Mouse (Mus musculus) left cerebral cortex, adult 8-10 months (tissue): Measurements from ENCODE around the gene Adm2. TPM values are rescaled to one million over a fixed set of nuclear protein-coding genes. Genes with fewer than 3 reads are reported as not detected.

Experiments
- DNase-seq, 2 experiments: peaks; one replicate each; pipeline ENCODE4 v3.0.0; 2022; ENCODE audit warnings: low spot score in 2 of 2
- total RNA-seq, 4 experiments: library from RNA; stranded (reverse); gene quantifications; 2 replicates each; pipeline ENCODE4 v1.2.4; 2022

The Adm2 gene
- total RNA-seq = not detected

- DNase-seq = no peak
Observed at GRCm38 (mm10) chr15:89322670-89323522, at the start of gene Adm2. Gene Adm2, plus strand, starts transcription at chr15:89322720.

GRCm38 (mm10) chr15:89275497-89275896, 47.0 kb upstream of the Adm2 start:
- no peak for DNase-seq

- no peak for DNase-seq
Observed at GRCm38 (mm10) chr15:89277366-89277765, 45.2 kb upstream of the Adm2 start.

- no peak for DNase-seq
Observed at GRCm38 (mm10) chr15:89282546-89282945, 40.0 kb upstream of the Adm2 start.

- no peak for DNase-seq
Observed at GRCm38 (mm10) chr15:89284094-89284493, 38.4 kb upstream of the Adm2 start.

- DNase-seq = no peak
Observed at GRCm38 (mm10) chr15:89285004-89285403, 37.5 kb upstream of the Adm2 start.

GRCm38 (mm10) chr15:89285478-89285877, 37.0 kb upstream of the Adm2 start:
- DNase-seq = no peak

- DNase-seq = no peak
Observed at GRCm38 (mm10) chr15:89286114-89286513, 36.4 kb upstream of the Adm2 start.

- no peak for DNase-seq
Observed at GRCm38 (mm10) chr15:89286582-89286981, 35.9 kb upstream of the Adm2 start.

- no peak for DNase-seq
Observed at GRCm38 (mm10) chr15:89288227-89288767, 34.2 kb upstream of the Adm2 start.

- DNase-seq = no peak
Observed at GRCm38 (mm10) chr15:89289455-89289854, 33.1 kb upstream of the Adm2 start.

- DNase-seq = no peak
Observed at GRCm38 (mm10) chr15:89291521-89291920, 31.0 kb upstream of the Adm2 start.

- DNase-seq = no peak
Observed at GRCm38 (mm10) chr15:89292795-89293194, 29.7 kb upstream of the Adm2 start.

GRCm38 (mm10) chr15:89293778-89294177, 28.7 kb upstream of the Adm2 start:
- no peak for DNase-seq

GRCm38 (mm10) chr15:89295580-89296165, 26.8 kb upstream of the Adm2 start:
- DNase-seq = no peak

- no peak for DNase-seq
Observed at GRCm38 (mm10) chr15:89296465-89296864, 26.1 kb upstream of the Adm2 start.

GRCm38 (mm10) chr15:89297695-89298094, 24.8 kb upstream of the Adm2 start:
- no peak for DNase-seq

- DNase-seq = no peak
Observed at GRCm38 (mm10) chr15:89300180-89300579, 22.3 kb upstream of the Adm2 start.

- no peak for DNase-seq
Observed at GRCm38 (mm10) chr15:89300600-89300999, 21.9 kb upstream of the Adm2 start.

- no peak for DNase-seq
Observed at GRCm38 (mm10) chr15:89305966-89306365, 16.6 kb upstream of the Adm2 start.

- DNase-seq = peak in 1 of 2 experiments; percentile 8
Observed at GRCm38 (mm10) chr15:89307461-89307860, 15.1 kb upstream of the Adm2 start.

GRCm38 (mm10) chr15:89308406-89309139, 13.9 kb upstream of the Adm2 start:
- no peak for DNase-seq
